Mouse (Mus musculus) CD4-positive naive resting alpha-beta T cell, adult 76 days (primary cell): ENCODE results near the gene Olfr770. TPM values are rescaled to one million over a fixed set of nuclear protein-coding genes. Genes with fewer than 3 reads are reported as not detected.

Experiments
- total RNA-seq: library from RNA; stranded (reverse); gene quantifications from one replicate; pipeline ENCODE4 v1.2.4, GENCODE M21; 2023

Gene Olfr770
- not detected for total RNA-seq

GRCm38 (mm10) chr10:129138898-129139297, at the start of gene Olfr770:
Gene Olfr770, minus strand, starts transcription at chr10:129138998.

GRCm38 (mm10) chr10:129187319-129187718, 48.5 kb upstream of the Olfr770 start, which contains the start of gene Olfr773:
Gene Olfr773, minus strand, starts transcription at chr10:129187419.

GRCm38 (mm10) chr10:129177821-129178220, 39.0 kb upstream of the Olfr770 start, which contains the start of gene Olfr772:
Gene Olfr772, minus strand, starts transcription at chr10:129177921.

GRCm38 (mm10) chr10:129164651-129165050, 25.9 kb upstream of the Olfr770 start, which contains the start of gene Olfr771:
Gene Olfr771, minus strand, starts transcription at chr10:129164751.

GRCm38 (mm10) chr10:129117761-129118160, 21.0 kb downstream of the Olfr770 start, which contains the start of gene Olfr769:
Gene Olfr769, minus strand, starts transcription at chr10:129117861.

GRCm38 (mm10) chr10:129099275-129099674, 39.5 kb downstream of the Olfr770 start, which contains the start of gene Olfr768:
Gene Olfr768, minus strand, starts transcription at chr10:129099375.

GRCm38 (mm10) chr10:129082810-129083209, 56.0 kb downstream of the Olfr770 start, which contains the start of gene Olfr767:
Gene Olfr767, minus strand, starts transcription at chr10:129082910.

Other genes starting within 250 kb of the Olfr770 start
- gene Gdf11, start 247.3 kb downstream of the Olfr770 start, total RNA-seq = 10.7 TPM
- 1.9 TPM for gene Cd63, start 238.0 kb downstream of the Olfr770 start, total RNA-seq
- 13.7 TPM for gene Rdh5, start 216.1 kb downstream of the Olfr770 start, total RNA-seq
- gene Bloc1s1, start 215.0 kb downstream of the Olfr770 start, total RNA-seq = 53.3 TPM
- gene Itga7, start 205.2 kb downstream of the Olfr770 start, total RNA-seq = 14.3 TPM
- gene Mettl7b, start 178.0 kb downstream of the Olfr770 start, total RNA-seq = not detected
- 1.7 TPM for gene Olfr9, start 149.6 kb downstream of the Olfr770 start, total RNA-seq
- 0.23 TPM for gene Olfr763, start 128.2 kb downstream of the Olfr770 start, total RNA-seq
- not detected for gene Olfr764-ps1, start 99.1 kb downstream of the Olfr770 start, total RNA-seq
- gene Olfr765, start 89.0 kb downstream of the Olfr770 start, total RNA-seq = not detected
- not detected for gene Olfr766-ps1, start 70.0 kb downstream of the Olfr770 start, total RNA-seq
- not detected for gene Olfr767, start 56.1 kb downstream of the Olfr770 start, total RNA-seq
- not detected for gene Olfr768, start 39.6 kb downstream of the Olfr770 start, total RNA-seq
- not detected for gene Olfr769, start 21.1 kb downstream of the Olfr770 start, total RNA-seq
- not detected for gene Olfr771, start 25.8 kb upstream of the Olfr770 start, total RNA-seq
- not detected for gene Olfr772, start 38.9 kb upstream of the Olfr770 start, total RNA-seq
- gene Olfr773, start 48.4 kb upstream of the Olfr770 start, total RNA-seq = not detected
- gene Olfr774, start 97.2 kb upstream of the Olfr770 start, total RNA-seq = not detected
- not detected for gene Olfr775, start 109.4 kb upstream of the Olfr770 start, total RNA-seq
- gene Olfr776, start 120.1 kb upstream of the Olfr770 start, total RNA-seq = not detected
- not detected for gene Olfr777, start 132.5 kb upstream of the Olfr770 start, total RNA-seq
- not detected for gene Olfr780, start 179.1 kb upstream of the Olfr770 start, total RNA-seq
- gene Olfr781, start 189.9 kb upstream of the Olfr770 start, total RNA-seq = not detected
- gene Olfr782, start 209.9 kb upstream of the Olfr770 start, total RNA-seq = not detected
- gene Olfr784, start 245.1 kb upstream of the Olfr770 start, total RNA-seq = not detected